11 mouse cellular contexts compared by ENCODE assay signal in genomic region chr2:156352413-156353165, GRCm38 (mm10). TPM values are rescaled to one million over a fixed set of nuclear protein-coding genes. Genes with fewer than 3 reads are reported as not detected.
DNase-seq lines count a peak whose midpoint lies in the region; ATAC-seq and TF ChIP-seq lines count a peak whose summit lies in the region.
"Had no signal": no experiment of that assay in that cellular context is flagged by ENCODE, and none has a peak within 500 bp of the region (broad histone marks: within the 10 kb centered on the region; RNA-seq: fewer than 3 reads in every experiment).

No protein-coding gene starts in this region.

- no peaks in the 10 kb centered on the region for H3K9me3 ChIP-seq in forebrain, postnatal 0 days (ENCODE audit: low read length)
- H3K9me3 ChIP-seq in forebrain, embryonic 12.5 days: no peaks in the 10 kb centered on the region
- H3K9me3 ChIP-seq: limb, embryonic 10.5 days had no signal

- no peak overlapping the region; the same call in 1 of the 2 replicates for H3K27ac ChIP-seq in forebrain, postnatal 0 days (ENCODE audit: low read depth, low read length)
- H3K27ac ChIP-seq in forebrain, embryonic 12.5 days: no peak overlapping the region
- H3K27ac ChIP-seq in layer of hippocampus, adult 2 months: peak overlapping the region; percentile 12; the same call in 1 of the 2 replicates
- H3K27ac ChIP-seq: limb, embryonic 10.5 days had no signal

- no peaks in the 10 kb centered on the region for H3K36me3 ChIP-seq in forebrain, postnatal 0 days (ENCODE audit: insufficient read depth)
- no peaks in the 10 kb centered on the region for H3K36me3 ChIP-seq in forebrain, embryonic 12.5 days (replicated peaks)
- H3K36me3 ChIP-seq: limb, embryonic 10.5 days had no signal

- no peak overlapping the region for H3K9ac ChIP-seq in forebrain, postnatal 0 days
- H3K9ac ChIP-seq in forebrain, embryonic 12.5 days: no peak overlapping the region

- WGBS in forebrain, postnatal 0 days: 81% methylated on average over 8 of the region's 8 CpGs
- 77% methylated on average over 8 of the region's 8 CpGs for WGBS in forebrain, embryonic 12.5 days

- DNase-seq in forebrain, postnatal 0 days: no peak
- no peak for DNase-seq in layer of hippocampus, adult 2 months (ENCODE audit: low spot score in 2 of 2)
- DNase-seq in layer of hippocampus, postnatal 25 days (ENCODE audit: extremely low spot score in 1 of 2, low spot score in 1 of 2): no peak
- peak; percentile 28 for DNase-seq in thymus, postnatal 4 days
- no peak for DNase-seq in thymus, postnatal 36 days
- DNase-seq in frontal cortex, postnatal 36 days (ENCODE audit: low spot score in 2 of 2): no peak
- no peak for DNase-seq in right cerebral cortex, postnatal 25 days
- DNase-seq: cerebellum, adult 11-12 months; lung, adult 18-20 months had no signal

- no peak overlapping the region for H3K4me3 ChIP-seq in forebrain, postnatal 0 days (ENCODE audit: low read depth, low read length)
- no peak overlapping the region for H3K4me3 ChIP-seq in forebrain, embryonic 12.5 days (replicated peaks)
- H3K4me3 ChIP-seq in layer of hippocampus, adult 2 months: no peak overlapping the region
- H3K4me3 ChIP-seq: limb, embryonic 10.5 days had no signal

- no peak overlapping the region for H3K4me2 ChIP-seq in forebrain, postnatal 0 days (ENCODE audit: low read depth)
- no peak overlapping the region for H3K4me2 ChIP-seq in forebrain, embryonic 12.5 days

- H3K4me1 ChIP-seq in forebrain, postnatal 0 days (ENCODE audit: insufficient read depth): no peaks in the 10 kb centered on the region
- H3K4me1 ChIP-seq in forebrain, embryonic 12.5 days: peaks cover 4% of the 10 kb centered on the region; the same call in 1 of the 2 replicates
- H3K4me1 ChIP-seq: limb, embryonic 10.5 days had no signal

- peak; percentile 17; the same call in 1 of the 2 replicates for TF ChIP-seq CTCF in forebrain, postnatal 0 days (IDR thresholded peaks at IDR 0.05; ENCODE audit: low read depth)
- TF ChIP-seq CTCF in layer of hippocampus, adult 2 months (conservative IDR thresholded peaks at IDR 0.05): peak; percentile 59

- ATAC-seq in forebrain, postnatal 0 days: no peak
- no peak for ATAC-seq in forebrain, embryonic 12.5 days (ENCODE audit: low FRiP score)

- no peaks in the 10 kb centered on the region for H3K27me3 ChIP-seq in forebrain, postnatal 0 days (ENCODE audit: insufficient read depth, low read length)
- H3K27me3 ChIP-seq in forebrain, embryonic 12.5 days: no peaks in the 10 kb centered on the region

RNA-seq across cellular contexts. Expression of gene Scand1, which starts 40.1 kb away (rescaled TPM):
- 204 and 242 TPM in 2 replicates for total RNA-seq in forebrain, postnatal 0 days (2014; rRNA removed)
- 134 and 170 TPM in 2 replicates for polyA plus RNA-seq in forebrain, postnatal 0 days (2015; fragmentation: Nextera tagmentation; extraction: Ambion mirVana)
- 101 and 104 TPM in 2 replicates for polyA plus RNA-seq in forebrain, embryonic 12.5 days (2016; fragmentation: Nextera tagmentation; extraction: Ambion mirVana)
- total RNA-seq in layer of hippocampus, adult 2 months (2021): 10 to 100 TPM; 86.5 to 97.6 TPM
- total RNA-seq in layer of hippocampus, postnatal 25 days (2021): 100 to 1,000 TPM in 1 of 2 experiments, 10 to 100 TPM in 1; 99.6 to 114 TPM

RNA-seq across cellular contexts. Expression of gene Cnbd2, which starts 40.5 kb away (rescaled TPM):
- total RNA-seq in forebrain, postnatal 0 days (2014; rRNA removed): 3.9 and 7.0 TPM in 2 replicates
- polyA plus RNA-seq in forebrain, postnatal 0 days (2015; fragmentation: Nextera tagmentation; extraction: Ambion mirVana): 9.1 and 10.0 TPM in 2 replicates
- polyA plus RNA-seq in forebrain, embryonic 12.5 days (2016; fragmentation: Nextera tagmentation; extraction: Ambion mirVana): 5.0 and 5.2 TPM in 2 replicates
- total RNA-seq in layer of hippocampus, adult 2 months (2021): 1 to 10 TPM; 5.1 to 5.4 TPM
- total RNA-seq in layer of hippocampus, postnatal 25 days (2021): 1 to 10 TPM; 4.3 to 4.6 TPM
